Mouse (Mus musculus): ENCODE measurements at regions not wholly inside any gene's neighbourhood (a gene's known extent, or its start where the extent isn't known, plus 50 kb on each side); places are given as distances from the start of the nearest gene placed in this dataset. TPM values are rescaled to one million over a fixed set of nuclear protein-coding genes. Genes with fewer than 3 reads are reported as not detected.

Small RNAs in the stretch of these regions (microRNA-seq; reads per million reads assigned to microRNA genes)
- not detected for gene Gm44488
